Mouse (Mus musculus): ENCODE results near the gene Rce1.

DNA sequence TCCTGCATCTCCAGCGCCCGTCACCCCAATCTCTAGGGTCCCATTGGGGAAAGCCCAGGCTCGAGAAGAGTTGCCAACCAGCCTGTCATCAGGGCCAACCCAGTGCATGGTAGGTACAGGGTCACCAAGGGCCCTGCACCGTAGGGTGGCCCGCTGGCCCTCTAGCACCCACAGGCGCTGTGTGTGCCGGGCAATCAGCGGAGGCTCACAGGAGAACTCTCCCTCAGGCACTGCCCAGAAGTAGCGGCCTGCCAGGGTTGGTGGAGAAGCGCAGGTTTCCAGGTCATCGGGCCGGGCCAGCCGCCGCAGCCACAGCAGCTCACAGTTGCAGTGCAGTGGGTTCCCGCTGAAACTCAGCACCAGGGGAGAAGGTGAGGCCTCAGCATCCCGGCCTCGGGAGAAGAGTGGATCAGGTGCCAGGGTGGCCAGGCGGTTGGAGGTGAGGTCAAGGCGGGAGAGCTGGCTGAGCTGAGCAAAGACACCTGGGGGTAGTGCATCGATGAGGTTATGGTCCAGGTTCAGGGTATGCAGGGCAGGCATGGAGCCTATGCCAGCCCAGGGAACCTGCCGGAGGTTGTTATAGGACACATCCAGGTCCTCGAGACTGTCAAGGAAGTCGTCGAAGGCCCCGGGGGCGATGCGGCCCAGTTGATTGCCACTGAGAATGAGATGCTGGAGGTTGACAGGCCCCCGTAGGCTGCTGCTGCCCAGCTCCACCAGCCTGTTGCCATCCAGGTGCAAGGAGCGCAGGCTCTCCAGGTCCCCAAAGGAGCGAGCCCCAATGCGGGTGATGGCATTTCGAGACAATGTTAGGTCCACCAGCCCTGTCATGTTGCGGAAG lies 11.8 kb downstream of the Rce1 start:
- TF ChIP-seq CTCF (IDR thresholded peaks at IDR 0.05; ENCODE audit: insufficient read depth, low read depth, low read length) (no peak), POLR2A (IDR thresholded peaks at IDR 0.05; ENCODE audit: insufficient read depth, low read depth, low read length) (no peak)
